Mouse (Mus musculus) mouse trophoblast stem cell (cell line): ENCODE results near the gene Abhd5.

ENCODE experiments used
- in situ Hi-C, 2 experiments: fragments of 300-500 bp; cut with MseI, MboI; formaldehyde crosslinking; loops; 2 replicates in 1 of 2; 3 replicates in 1 of 2; pipeline ENCODE4 v1.15.1; 2025

The Abhd5 gene

GRCm38 (mm10) chr9:122346059-122346458, 5.3 kb upstream of the Abhd5 start:
- in situ Hi-C loops, result no loop called here

- in situ Hi-C loops, result no loop called here
Measured at GRCm38 (mm10) chr9:122347882-122348281, 3.5 kb upstream of the Abhd5 start.

- in situ Hi-C loops, result no loop called here
Measured at GRCm38 (mm10) chr9:122349286-122349685, 2.1 kb upstream of the Abhd5 start.

- in situ Hi-C loops, result no loop called here
Measured at GRCm38 (mm10) chr9:122350396-122351130, 845 bp upstream of the Abhd5 start.

GRCm38 (mm10) chr9:122352025-122352392, 601 bp downstream of the Abhd5 start:
- in situ Hi-C loops, result no loop called here

GRCm38 (mm10) chr9:122352911-122353310, 1.5 kb downstream of the Abhd5 start:
- in situ Hi-C loops, result no loop called here

- in situ Hi-C loops, result no loop called here
Measured at GRCm38 (mm10) chr9:122354240-122354639, 2.8 kb downstream of the Abhd5 start.

GRCm38 (mm10) chr9:122357073-122357472, 5.7 kb downstream of the Abhd5 start:
- in situ Hi-C loops, result no loop called here

GRCm38 (mm10) chr9:122357626-122358025, 6.2 kb downstream of the Abhd5 start:
- in situ Hi-C loops, result no loop called here

GRCm38 (mm10) chr9:122364171-122364570, 12.8 kb downstream of the Abhd5 start:
- in situ Hi-C loops, result no loop called here

- in situ Hi-C loops, result no loop called here
Measured at GRCm38 (mm10) chr9:122370292-122370794, 18.9 kb downstream of the Abhd5 start.

- in situ Hi-C loops, result no loop called here
Measured at GRCm38 (mm10) chr9:122372506-122372905, 21.1 kb downstream of the Abhd5 start.

- in situ Hi-C loops, result no loop called here
Measured at GRCm38 (mm10) chr9:122372991-122373390, 21.6 kb downstream of the Abhd5 start.

GRCm38 (mm10) chr9:122378986-122379385, 27.6 kb downstream of the Abhd5 start:
- in situ Hi-C loops, result no loop called here

- in situ Hi-C loops, result no loop called here
Measured at GRCm38 (mm10) chr9:122380959-122381358, 29.6 kb downstream of the Abhd5 start.

GRCm38 (mm10) chr9:122382006-122382405, 30.6 kb downstream of the Abhd5 start:
- in situ Hi-C loops, result no loop called here

- in situ Hi-C loops, result no loop called here
Measured at GRCm38 (mm10) chr9:122386015-122386414, 34.6 kb downstream of the Abhd5 start.

GRCm38 (mm10) chr9:122389287-122389920, 38.0 kb downstream of the Abhd5 start:
- in situ Hi-C loops, result no loop called here

- in situ Hi-C loops, result no loop called here
Measured at GRCm38 (mm10) chr9:122395816-122396215, 44.4 kb downstream of the Abhd5 start.

- in situ Hi-C loops, result no loop called here
Measured at GRCm38 (mm10) chr9:122397156-122397555, 45.7 kb downstream of the Abhd5 start.

- in situ Hi-C loops, result no loop called here
Measured at GRCm38 (mm10) chr9:122398746-122399145, 47.3 kb downstream of the Abhd5 start.

- in situ Hi-C loops, result no loop called here
Measured at GRCm38 (mm10) chr9:122401239-122401638, 49.8 kb downstream of the Abhd5 start.
